Mouse (Mus musculus): ENCODE data around the gene Kcna3. TPM values are rescaled to one million over a fixed set of nuclear protein-coding genes. Genes with fewer than 3 reads are reported as not detected.

The Kcna3 gene
- polyA plus RNA-seq (2016; fragmentation: Nextera tagmentation; extraction: Ambion mirVana), result 3.6 and 4.1 TPM in 2 replicates

DNA sequence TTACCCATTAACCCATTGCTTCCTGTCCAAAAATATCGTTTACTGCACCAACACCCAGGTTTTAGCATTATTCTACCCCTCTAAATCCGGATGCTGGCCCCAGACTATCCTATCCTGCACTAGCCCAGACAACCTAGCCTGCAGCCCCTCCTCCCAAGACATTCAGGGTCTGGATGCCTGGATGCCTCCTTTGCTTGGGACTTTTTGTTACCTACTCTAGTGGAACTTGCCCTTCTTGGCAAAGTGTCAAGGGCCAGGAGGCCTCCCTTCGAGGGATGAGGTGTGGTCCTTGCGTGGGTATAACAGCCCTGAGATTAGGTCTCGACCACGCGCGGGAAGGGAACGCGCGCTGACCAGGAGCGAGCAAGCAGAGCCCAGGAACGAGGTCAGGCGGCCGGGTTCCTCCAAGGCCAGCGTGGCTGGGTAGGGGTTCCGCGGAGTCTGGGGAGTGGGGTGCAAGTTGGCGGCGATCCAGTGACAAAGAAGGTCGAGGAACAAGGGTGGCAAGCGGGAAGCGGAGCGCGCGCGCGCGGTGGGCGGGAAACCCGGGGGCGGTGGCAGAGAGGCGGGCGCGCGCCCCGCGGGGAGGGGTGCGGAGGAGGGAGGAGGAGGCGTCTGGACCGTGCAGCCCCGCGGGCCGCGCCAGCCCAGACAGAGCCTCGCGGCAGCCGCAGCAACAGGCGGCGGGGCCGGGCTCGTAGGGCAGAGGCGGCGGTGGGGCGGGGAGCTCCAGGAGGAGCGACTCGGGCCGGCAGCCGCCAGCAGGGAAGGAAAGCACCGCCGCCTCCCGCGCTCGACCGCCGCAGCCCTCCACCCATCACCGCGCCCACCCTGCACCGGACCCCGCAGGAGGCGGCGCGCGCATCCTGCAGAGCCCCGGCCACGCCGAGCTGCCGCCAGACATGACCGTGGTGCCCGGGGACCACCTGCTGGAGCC lies at the start of gene Kcna3:
Gene Kcna3 (plus strand): TSS at position 649 of the 937 bp plus-strand sequence.
- peak within 1 kb of the TSS; percentile 93 for H3K4me2 ChIP-seq (replicated peaks)
- peak; percentile 96 for ATAC-seq (ENCODE audit: insufficient number of reproducible peaks, insufficient read depth, low FRiP score, low TSS enrichment)
- peak within 1 kb of the TSS; percentile 75 for H3K9ac ChIP-seq
- no peaks in the 10 kb centered on the region for H3K9me3 ChIP-seq
- no peaks in the 10 kb centered on the region for H3K36me3 ChIP-seq
- peak within 1 kb of the TSS; percentile 78 for H3K4me3 ChIP-seq
- H3K4me1 ChIP-seq, result peaks cover 2% of the 10 kb centered on the region; the same call in 1 of the 2 replicates
- peak within 1 kb of the TSS; percentile 75 for H3K27ac ChIP-seq
- peaks cover 11% of the 10 kb centered on the region for H3K27me3 ChIP-seq
- WGBS, result under 1% methylated on average over 71 of the region's 80 CpGs

DNA sequence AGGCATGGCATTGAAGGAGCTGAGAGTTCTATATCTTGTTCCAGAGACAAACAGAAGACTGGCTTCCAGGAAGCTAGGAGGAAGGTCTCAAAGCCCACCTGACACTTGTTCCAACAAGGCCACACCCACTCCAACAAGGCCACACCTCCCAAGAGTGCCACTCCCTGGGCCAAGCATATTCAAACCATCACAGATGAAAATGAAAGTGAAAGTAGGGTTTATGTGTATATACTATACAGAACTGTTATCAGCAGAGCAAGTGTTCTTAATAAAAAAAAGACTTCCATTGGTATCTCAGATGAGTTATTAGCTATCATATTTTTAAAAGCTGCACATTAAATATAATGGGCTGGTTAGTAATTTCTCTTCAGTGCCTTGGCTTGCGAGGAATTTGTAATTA lies 44.6 kb upstream of the Kcna3 start:
- Histone ChIP-seq H3K4me3 (no peak overlapping the region), H3K4me2 (replicated peaks) (no peak overlapping the region), H3K9ac (no peak overlapping the region), H3K9me3 (no peaks in the 10 kb centered on the region), H3K36me3 (no peaks in the 10 kb centered on the region), H3K27me3 (no peaks in the 10 kb centered on the region), H3K27ac (no peak overlapping the region), H3K4me1 (no peaks in the 10 kb centered on the region)
- ATAC-seq (ENCODE audit: insufficient number of reproducible peaks, insufficient read depth, low FRiP score, low TSS enrichment), result no peak
- WGBS, result 85% methylated on average over 1 of the region's 1 CpGs

DNA sequence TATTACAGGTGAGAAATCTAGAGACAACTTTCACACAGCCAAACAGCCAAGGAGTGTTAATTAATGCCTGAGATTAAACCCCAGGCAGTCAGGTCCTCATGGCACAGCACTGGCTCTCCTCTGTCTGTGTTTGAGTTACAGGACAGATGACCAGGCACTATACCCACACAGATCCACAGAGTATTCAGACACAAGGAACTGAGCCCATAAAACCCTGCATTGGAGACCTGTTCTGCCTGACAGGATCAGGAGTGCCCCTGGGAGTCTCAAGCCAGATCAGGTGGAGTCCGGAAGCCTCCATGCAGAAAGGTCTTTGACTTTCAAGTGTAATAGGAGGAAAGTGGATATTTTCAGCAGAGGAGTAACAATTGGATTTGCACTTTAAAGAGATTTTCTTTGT lies 40.6 kb upstream of the Kcna3 start:
- Histone ChIP-seq H3K27ac (no peak overlapping the region), H3K9me3 (no peaks in the 10 kb centered on the region), H3K4me2 (replicated peaks) (no peak overlapping the region), H3K36me3 (no peaks in the 10 kb centered on the region), H3K4me1 (no peaks in the 10 kb centered on the region), H3K27me3 (no peaks in the 10 kb centered on the region), H3K4me3 (no peak overlapping the region), H3K9ac (no peak overlapping the region)
- whole genome bisulfite sequencing, result 67% methylated on average over 1 of the region's 1 CpGs
- no peak for ATAC-seq (ENCODE audit: insufficient number of reproducible peaks, insufficient read depth, low FRiP score, low TSS enrichment)

DNA sequence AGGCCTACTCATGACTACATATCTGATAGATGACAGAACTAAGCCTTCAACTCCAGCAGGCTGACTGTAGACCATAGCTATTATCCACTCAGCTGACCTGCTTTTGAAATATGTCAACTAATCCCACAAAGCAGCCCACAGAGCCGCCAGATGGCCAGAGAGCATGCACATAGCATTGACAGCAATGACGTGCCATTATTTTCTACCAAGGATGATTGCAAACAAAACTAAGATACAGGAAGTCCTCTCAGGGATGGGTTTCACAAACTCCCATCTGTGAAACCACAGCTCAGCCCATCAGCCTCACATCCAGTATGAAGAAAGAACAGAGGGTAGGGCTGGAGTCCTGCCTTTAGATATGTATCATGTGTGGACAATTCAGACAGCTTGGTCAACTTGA lies 39.8 kb upstream of the Kcna3 start:
- Histone ChIP-seq H3K4me3 (no peak overlapping the region), H3K36me3 (no peaks in the 10 kb centered on the region), H3K4me2 (replicated peaks) (no peak overlapping the region), H3K27ac (no peak overlapping the region), H3K9me3 (no peaks in the 10 kb centered on the region), H3K27me3 (no peaks in the 10 kb centered on the region), H3K4me1 (no peaks in the 10 kb centered on the region), H3K9ac (no peak overlapping the region)
- WGBS, result 71% methylated on average over 2 of the region's 2 CpGs
- ATAC-seq (ENCODE audit: insufficient number of reproducible peaks, insufficient read depth, low FRiP score, low TSS enrichment), result no peak

DNA sequence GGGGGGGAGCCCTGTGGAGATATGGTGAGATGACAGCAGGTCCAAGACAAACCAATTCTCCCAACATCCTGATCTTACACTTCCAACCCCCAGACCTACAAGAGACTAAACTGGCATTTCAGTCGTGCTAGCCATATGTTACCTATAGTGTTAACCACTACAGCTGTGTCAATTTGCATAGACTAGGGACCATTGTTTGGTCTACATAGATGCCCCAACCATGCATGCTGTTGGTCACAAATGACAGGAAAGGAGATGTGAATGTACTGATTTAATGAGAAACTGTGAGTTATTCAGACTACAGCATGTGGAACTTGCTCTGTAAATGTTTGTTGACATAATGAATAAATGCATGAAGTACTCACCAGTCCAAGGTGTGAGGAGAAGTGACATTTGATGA lies 37.6 kb upstream of the Kcna3 start:
- ATAC-seq (ENCODE audit: insufficient number of reproducible peaks, insufficient read depth, low FRiP score, low TSS enrichment), result no peak
- H3K36me3 ChIP-seq, result no peaks in the 10 kb centered on the region
- no peaks in the 10 kb centered on the region for H3K27me3 ChIP-seq
- WGBS, result 67% methylated on average over 1 of the region's 1 CpGs
- H3K9ac ChIP-seq, result no peak overlapping the region
- no peaks in the 10 kb centered on the region for H3K4me1 ChIP-seq
- no peak overlapping the region for H3K4me3 ChIP-seq
- H3K9me3 ChIP-seq, result no peaks in the 10 kb centered on the region
- no peak overlapping the region for H3K27ac ChIP-seq
- no peak overlapping the region for H3K4me2 ChIP-seq (replicated peaks)

DNA sequence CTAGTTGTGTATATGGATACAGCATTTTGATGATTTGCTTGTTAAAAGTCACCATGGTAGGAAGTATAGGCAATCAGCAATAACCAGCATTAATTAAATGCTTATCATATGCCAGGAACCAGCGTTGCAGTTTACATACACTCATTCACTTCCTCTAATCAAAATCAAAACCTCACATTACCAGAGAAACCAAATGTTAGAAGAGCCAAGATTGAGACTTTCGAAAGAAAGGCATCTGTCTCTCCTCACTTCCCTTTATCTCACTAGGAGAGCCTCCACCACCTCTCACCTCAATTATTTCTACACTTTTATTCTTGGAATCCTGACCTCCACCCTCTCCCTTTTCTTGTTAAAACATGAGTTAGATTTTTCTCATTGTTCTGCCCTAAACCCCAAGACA lies 35.8 kb upstream of the Kcna3 start:
- Histone ChIP-seq H3K4me3 (no peak overlapping the region), H3K4me2 (replicated peaks) (no peak overlapping the region), H3K9ac (no peak overlapping the region), H3K9me3 (no peaks in the 10 kb centered on the region), H3K4me1 (no peaks in the 10 kb centered on the region), H3K27me3 (no peaks in the 10 kb centered on the region), H3K36me3 (no peaks in the 10 kb centered on the region), H3K27ac (no peak overlapping the region)
- 74% methylated on average over 2 of the region's 2 CpGs for WGBS
- ATAC-seq (ENCODE audit: insufficient number of reproducible peaks, insufficient read depth, low FRiP score, low TSS enrichment), result no peak

DNA sequence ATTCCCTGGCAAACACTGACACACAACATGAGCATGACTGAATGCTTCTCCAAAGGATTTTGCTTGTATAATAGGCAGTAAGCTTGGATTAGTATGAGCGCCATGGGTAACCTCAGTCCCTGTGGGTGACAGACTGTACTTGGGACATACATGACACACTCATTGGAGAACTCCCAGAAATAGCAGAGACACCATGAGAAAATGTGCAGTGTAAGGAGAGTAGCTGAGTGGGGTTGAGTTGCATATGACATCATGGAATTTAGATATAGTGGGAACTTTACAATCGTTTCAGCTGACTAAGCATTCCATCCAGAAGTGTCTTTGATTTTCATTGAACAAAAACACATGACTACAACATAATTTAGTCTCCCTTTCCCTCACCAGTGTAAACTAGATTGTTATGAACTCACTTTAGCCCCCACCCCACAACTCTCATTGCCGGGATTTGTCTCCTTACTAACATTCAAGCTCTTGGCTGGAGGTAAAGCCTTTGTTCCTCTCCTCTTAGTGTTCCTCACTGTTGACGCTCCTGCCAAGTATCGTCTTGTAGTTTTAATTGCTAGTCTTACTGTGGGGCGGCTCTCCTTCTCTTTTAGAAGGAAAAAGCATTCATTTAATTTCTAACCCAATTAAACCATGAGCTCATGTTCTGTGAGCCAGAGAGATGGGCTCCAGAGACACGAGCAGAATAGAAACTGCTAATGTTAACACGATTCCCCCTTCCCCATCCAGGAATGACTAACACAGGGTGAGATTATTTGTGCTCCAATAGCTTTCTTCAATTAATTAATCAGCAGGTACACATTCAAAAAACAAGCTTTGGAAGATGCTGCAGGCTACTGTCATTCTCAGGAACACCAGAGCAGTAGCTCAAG lies 33.5 kb upstream of the Kcna3 start:
- 72% methylated on average over 8 of the region's 8 CpGs for WGBS
- H3K9ac ChIP-seq, result no peak overlapping the region
- no peak overlapping the region for H3K4me2 ChIP-seq (replicated peaks)
- no peaks in the 10 kb centered on the region for H3K36me3 ChIP-seq
- H3K4me3 ChIP-seq, result no peak overlapping the region
- no peak for ATAC-seq (ENCODE audit: insufficient number of reproducible peaks, insufficient read depth, low FRiP score, low TSS enrichment)
- H3K27me3 ChIP-seq, result no peaks in the 10 kb centered on the region
- no peaks in the 10 kb centered on the region for H3K4me1 ChIP-seq
- no peaks in the 10 kb centered on the region for H3K9me3 ChIP-seq
- no peak overlapping the region for H3K27ac ChIP-seq

DNA sequence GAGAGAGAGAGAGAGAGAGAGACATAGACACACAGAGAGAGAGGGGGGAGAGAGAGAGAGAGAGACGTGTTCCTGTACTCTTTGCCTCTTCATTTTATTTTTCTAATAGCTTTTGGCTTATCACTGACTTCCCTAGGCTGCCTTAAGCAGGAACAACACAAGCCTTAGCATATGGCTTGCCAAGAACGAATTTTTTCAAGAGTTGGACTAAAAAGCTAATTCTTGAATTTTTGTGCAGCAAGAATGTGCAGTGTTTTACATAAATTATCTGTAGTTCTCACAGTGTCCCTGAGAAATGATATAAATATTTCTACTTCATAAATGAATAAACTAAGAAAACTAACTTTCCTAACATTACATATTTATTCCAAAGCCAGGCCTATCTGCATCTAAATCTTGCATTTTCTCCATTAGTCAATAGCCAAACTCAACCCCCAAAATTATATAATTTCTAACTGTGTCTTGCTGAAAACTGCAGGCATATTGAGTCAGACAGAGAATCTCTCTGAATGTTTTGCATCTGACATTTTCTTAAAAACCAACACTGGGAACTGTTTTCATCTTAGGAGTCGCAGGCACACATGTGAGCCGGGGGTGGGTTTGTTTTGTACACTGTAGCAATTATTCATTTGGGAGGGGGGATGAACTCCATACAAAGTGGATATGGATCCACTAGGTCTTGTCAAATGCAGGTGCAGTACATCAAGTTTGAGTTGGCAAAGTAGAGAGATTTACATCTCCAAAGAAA lies 26.5 kb upstream of the Kcna3 start:
- no peak for ATAC-seq (ENCODE audit: insufficient number of reproducible peaks, insufficient read depth, low FRiP score, low TSS enrichment)
- no peaks in the 10 kb centered on the region for H3K4me1 ChIP-seq
- H3K9ac ChIP-seq, result no peak overlapping the region
- H3K4me2 ChIP-seq (replicated peaks), result no peak overlapping the region
- no peak overlapping the region for H3K27ac ChIP-seq
- no peaks in the 10 kb centered on the region for H3K27me3 ChIP-seq
- 72% methylated on average over 4 of the region's 4 CpGs for WGBS
- H3K36me3 ChIP-seq, result no peaks in the 10 kb centered on the region
- no peaks in the 10 kb centered on the region for H3K9me3 ChIP-seq
- no peak overlapping the region for H3K4me3 ChIP-seq

DNA sequence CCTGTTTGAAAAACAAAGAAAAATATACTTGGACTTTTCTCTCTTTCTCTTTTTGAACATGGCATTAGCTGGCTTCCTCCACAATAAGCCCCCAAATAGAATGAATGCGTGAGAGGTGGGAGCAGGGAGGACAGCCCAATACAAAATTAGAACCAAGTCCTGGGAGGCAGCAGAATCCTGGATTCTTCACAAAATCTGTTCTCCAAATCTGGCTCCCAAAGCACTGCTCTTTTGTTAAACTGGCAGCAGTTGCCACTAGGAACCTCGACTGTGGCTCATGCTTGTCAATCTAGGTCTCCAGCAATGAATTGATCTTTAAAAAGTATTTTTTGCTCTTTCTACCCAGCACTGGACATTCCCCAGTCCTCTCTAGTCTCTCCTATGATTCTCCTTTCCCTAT lies 17.7 kb upstream of the Kcna3 start:
- H3K4me3 ChIP-seq, result no peak overlapping the region
- H3K9me3 ChIP-seq, result no peaks in the 10 kb centered on the region
- H3K4me2 ChIP-seq (replicated peaks), result no peak overlapping the region
- H3K4me1 ChIP-seq, result no peaks in the 10 kb centered on the region
- WGBS, result 61% methylated on average over 2 of the region's 2 CpGs
- H3K36me3 ChIP-seq, result no peaks in the 10 kb centered on the region
- no peak overlapping the region for H3K27ac ChIP-seq
- no peak overlapping the region for H3K9ac ChIP-seq
- H3K27me3 ChIP-seq, result no peaks in the 10 kb centered on the region
- ATAC-seq (ENCODE audit: insufficient number of reproducible peaks, insufficient read depth, low FRiP score, low TSS enrichment), result no peak

DNA sequence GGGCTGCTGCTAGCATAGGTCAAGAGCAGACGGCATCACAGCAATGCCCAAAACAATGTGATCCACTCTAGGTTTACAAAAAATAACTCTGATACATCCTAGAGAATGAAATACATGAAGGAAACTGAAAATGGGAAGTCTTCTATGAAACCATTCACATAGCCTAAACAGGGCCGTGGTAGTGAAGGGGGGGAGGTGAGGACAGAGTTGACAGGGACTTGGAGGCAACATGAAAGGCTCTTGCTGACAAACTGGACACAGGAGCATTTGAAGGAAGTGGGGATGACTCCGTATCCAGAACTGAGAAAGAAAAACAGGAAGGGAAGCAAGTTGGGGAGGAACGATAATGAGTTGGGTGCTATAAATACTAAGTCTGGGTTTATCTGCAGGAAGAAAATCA lies 4.4 kb upstream of the Kcna3 start:
- Histone ChIP-seq H3K9me3 (no peaks in the 10 kb centered on the region), H3K9ac (no peak overlapping the region), H3K4me2 (replicated peaks) (no peak overlapping the region), H3K36me3 (no peaks in the 10 kb centered on the region), H3K4me1 (no peaks in the 10 kb centered on the region), H3K4me3 (no peak overlapping the region), H3K27ac (no peak overlapping the region), H3K27me3 (no peaks in the 10 kb centered on the region)
- 72% methylated on average over 4 of the region's 4 CpGs for WGBS
- ATAC-seq (ENCODE audit: insufficient number of reproducible peaks, insufficient read depth, low FRiP score, low TSS enrichment), result no peak

DNA sequence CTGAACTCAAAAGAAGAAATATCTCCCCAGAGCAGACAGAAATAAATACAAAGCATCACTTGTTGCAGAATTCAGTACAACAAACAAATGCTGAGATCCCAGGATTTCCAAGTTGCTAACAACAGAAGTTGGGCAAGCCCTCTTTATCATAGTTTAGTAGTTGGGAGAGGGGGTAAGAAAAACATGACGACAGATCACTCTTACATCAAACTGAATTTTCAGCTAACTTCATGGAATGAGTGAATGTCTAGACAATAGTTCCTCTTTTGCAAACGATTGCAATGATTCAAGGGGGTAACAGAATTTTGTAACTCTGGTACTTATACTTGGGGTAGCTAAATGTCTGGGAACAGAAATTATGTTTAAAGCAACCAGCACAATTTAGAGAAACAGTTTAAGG lies 1.2 kb upstream of the Kcna3 start:
- H3K4me3 ChIP-seq, result no peak overlapping the region
- 61% methylated on average over 2 of the region's 2 CpGs for WGBS

More for the DNA sequence above, 1.2 kb upstream of the Kcna3 start:
- Histone ChIP-seq H3K27ac (no peak overlapping the region), H3K27me3 (peaks cover 11% of the 10 kb centered on the region), H3K4me1 (peaks cover 2% of the 10 kb centered on the region; the same call in 1 of the 2 replicates), H3K36me3 (no peaks in the 10 kb centered on the region), H3K4me2 (replicated peaks) (no peak overlapping the region), H3K9me3 (no peaks in the 10 kb centered on the region), H3K9ac (no peak overlapping the region)
- no peak for ATAC-seq (ENCODE audit: insufficient number of reproducible peaks, insufficient read depth, low FRiP score, low TSS enrichment)

Data from embryonic facial prominence, embryonic 12.5 days (tissue).